Mouse (Mus musculus): Measurements from ENCODE around the gene Klhdc9. TPM values are rescaled to one million over a fixed set of nuclear protein-coding genes. Genes with fewer than 3 reads are reported as not detected.

The Klhdc9 gene
- 4.5 and 5.9 TPM in 2 replicates for polyA plus RNA-seq (2012; rRNA removed)

GRCm38 (mm10) chr1:171360656-171361055 lies at the start of gene Klhdc9:
Gene Klhdc9 (minus strand): TSS chr1:171360798.

GRCm38 (mm10) chr1:171388376-171389102 lies 27.9 kb upstream of the Klhdc9 start, which contains the start of gene Arhgap30:
Gene Arhgap30 (plus strand): TSS chr1:171388954.

GRCm38 (mm10) chr1:171369845-171370556 lies 9.4 kb upstream of the Klhdc9 start, which contains the start of gene Nectin4:
Gene Nectin4 (plus strand): TSS chr1:171370099.

GRCm38 (mm10) chr1:171345225-171346094 lies 15.1 kb downstream of the Klhdc9 start, which contains the start of the genes Nit1 and Pfdn2:
Gene Nit1 (minus strand): TSS chr1:171345646.
Gene Pfdn2 (plus strand): TSS chr1:171345670.

GRCm38 (mm10) chr1:171328839-171329432 lies 31.7 kb downstream of the Klhdc9 start, which contains the start of gene Dedd:
Gene Dedd (plus strand): TSS chr1:171329145.

Other genes with a start within 250 kb of the Klhdc9 start
- 22.2 and 34.8 TPM in 2 replicates for gene Cfap126, start 246.9 kb downstream of the Klhdc9 start, polyA plus RNA-seq (2012; rRNA removed)
- gene Sdhc, start 210.2 kb downstream of the Klhdc9 start, polyA plus RNA-seq (2012; rRNA removed), result 122 and 172 TPM in 2 replicates
- 0.94 and 1.6 TPM in 2 replicates for gene Mpz, start 210.1 kb downstream of the Klhdc9 start, polyA plus RNA-seq (2012; rRNA removed)
- gene Pcp4l1, start 164.5 kb downstream of the Klhdc9 start, polyA plus RNA-seq (2012; rRNA removed), result 46.5 and 111 TPM in 2 replicates
- gene Nr1i3, start 146.8 kb downstream of the Klhdc9 start, polyA plus RNA-seq (2012; rRNA removed), result 0.12 and 0.35 TPM in 2 replicates
- 29.2 and 35.2 TPM in 2 replicates for gene Tomm40l, start 138.3 kb downstream of the Klhdc9 start, polyA plus RNA-seq (2012; rRNA removed)
- 3.0 and 21.2 TPM in 2 replicates for gene Apoa2, start 135.7 kb downstream of the Klhdc9 start, polyA plus RNA-seq (2012; rRNA removed)
- gene Fcer1g, start 126.4 kb downstream of the Klhdc9 start, polyA plus RNA-seq (2012; rRNA removed), result 66.5 and 67.8 TPM in 2 replicates
- gene Adamts4, start 110.4 kb downstream of the Klhdc9 start, polyA plus RNA-seq (2012; rRNA removed), result 24.2 and 26.9 TPM in 2 replicates
- 116 and 119 TPM in 2 replicates for gene Ndufs2, start 109.4 kb downstream of the Klhdc9 start, polyA plus RNA-seq (2012; rRNA removed)
- gene B4galt3, start 90.5 kb downstream of the Klhdc9 start, polyA plus RNA-seq (2012; rRNA removed), result 90.9 and 109 TPM in 2 replicates
- 65.2 and 73.2 TPM in 2 replicates for gene Ppox, start 79.6 kb downstream of the Klhdc9 start, polyA plus RNA-seq (2012; rRNA removed)
- 70.8 and 77.9 TPM in 2 replicates for gene Usp21, start 72.8 kb downstream of the Klhdc9 start, polyA plus RNA-seq (2012; rRNA removed)
- gene Ufc1, start 65.8 kb downstream of the Klhdc9 start, polyA plus RNA-seq (2012; rRNA removed), result 12.1 and 13.5 TPM in 2 replicates
- 41.8 and 54.8 TPM in 2 replicates for gene Dedd, start 31.7 kb downstream of the Klhdc9 start, polyA plus RNA-seq (2012; rRNA removed)
- 46.4 and 55.9 TPM in 2 replicates for gene Nit1, start 15.2 kb downstream of the Klhdc9 start, polyA plus RNA-seq (2012; rRNA removed)
- gene Pfdn2, start 15.1 kb downstream of the Klhdc9 start, polyA plus RNA-seq (2012; rRNA removed), result 7.0 and 13.1 TPM in 2 replicates
- 4.7 and 5.7 TPM in 2 replicates for gene Nectin4, start 9.3 kb upstream of the Klhdc9 start, polyA plus RNA-seq (2012; rRNA removed)
- 2.8 TPM in 2 replicates for gene Arhgap30, start 28.2 kb upstream of the Klhdc9 start, polyA plus RNA-seq (2012; rRNA removed)
- 142 and 162 TPM in 2 replicates for gene Usf1, start 50.5 kb upstream of the Klhdc9 start, polyA plus RNA-seq (2012; rRNA removed)
- 0.76 and 1.2 TPM in 2 replicates for gene Tstd1, start 58.1 kb upstream of the Klhdc9 start, polyA plus RNA-seq (2012; rRNA removed)
- gene F11r, start 76.7 kb upstream of the Klhdc9 start, polyA plus RNA-seq (2012; rRNA removed), result 63.7 and 67.6 TPM in 2 replicates
- gene Alyref2, start 142.7 kb upstream of the Klhdc9 start, polyA plus RNA-seq (2012; rRNA removed), result 5.7 and 6.1 TPM in 2 replicates
- gene Itln1, start 174.5 kb upstream of the Klhdc9 start, polyA plus RNA-seq (2012; rRNA removed), result 0.96 and 2.1 TPM in 2 replicates
- gene Cd244a, start 198.4 kb upstream of the Klhdc9 start, polyA plus RNA-seq (2012; rRNA removed), result 0.40 and 0.47 TPM in 2 replicates
- 1.4 and 1.8 TPM in 2 replicates for gene Ly9, start 246.6 kb upstream of the Klhdc9 start, polyA plus RNA-seq (2012; rRNA removed)